Mouse (Mus musculus): ENCODE measurements around the gene Myog. TPM values are rescaled to one million over a fixed set of nuclear protein-coding genes. Genes with fewer than 3 reads are reported as not detected.

Myog gene
- polyA plus RNA-seq, 1 experiment from 2014 or later: 3.7 TPM

GRCm38 (mm10) chr1:134291555-134291954 lies 1.8 kb downstream of the Myog start:
- WGBS (ENCODE audit: insufficient replicate concordance): 75% methylated on average over 8 of the region's 8 CpGs
- H3K9ac ChIP-seq (ENCODE audit: low read depth, low read length): no peak overlapping the region
- H3K36me3 ChIP-seq (ENCODE audit: control insufficient read depth, insufficient read depth, low read length): no peaks in the 10 kb centered on the region
- H3K9me3 ChIP-seq (replicated peaks; ENCODE audit: control insufficient read depth, low read length): no peaks in the 10 kb centered on the region
- ATAC-seq (replicated peaks; ENCODE audit: insufficient number of reproducible peaks, low FRiP score, low TSS enrichment): no peak
- H3K27me3 ChIP-seq (ENCODE audit: control insufficient read depth, insufficient read depth, low read length): no peaks in the 10 kb centered on the region
- H3K4me3 ChIP-seq (ENCODE audit: low read depth, low read length): no peak overlapping the region
- no peak overlapping the region for H3K27ac ChIP-seq (ENCODE audit: low read depth, low read length)
- 0 out of 2 replicates have a peak, but pooled peaks cover 3% of the 10 kb centered on the region for H3K4me1 ChIP-seq (ENCODE audit: control insufficient read depth, insufficient read depth, low read length)
- H3K4me2 ChIP-seq: no peak overlapping the region

- Histone ChIP-seq H3K9me3 (replicated peaks; ENCODE audit: control insufficient read depth, low read length) (no peaks in the 10 kb centered on the region), H3K4me2 (no peak overlapping the region), H3K4me3 (ENCODE audit: low read depth, low read length) (no peak overlapping the region), H3K27me3 (ENCODE audit: control insufficient read depth, insufficient read depth, low read length) (no peaks in the 10 kb centered on the region), H3K9ac (ENCODE audit: low read depth, low read length) (no peak overlapping the region), H3K4me1 (ENCODE audit: control insufficient read depth, insufficient read depth, low read length) (0 out of 2 replicates have a peak, but pooled peaks cover 3% of the 10 kb centered on the region), H3K36me3 (ENCODE audit: control insufficient read depth, insufficient read depth, low read length) (no peaks in the 10 kb centered on the region), H3K27ac (ENCODE audit: low read depth, low read length) (no peak overlapping the region)
- ATAC-seq (replicated peaks; ENCODE audit: insufficient number of reproducible peaks, low FRiP score, low TSS enrichment): no peak
- WGBS (ENCODE audit: insufficient replicate concordance): 23% methylated on average over 5 of the region's 5 CpGs
Observed at GRCm38 (mm10) chr1:134292073-134292472, 2.3 kb downstream of the Myog start.

- Histone ChIP-seq H3K36me3 (ENCODE audit: control insufficient read depth, insufficient read depth, low read length) (no peaks in the 10 kb centered on the region), H3K4me2 (no peak overlapping the region), H3K27me3 (ENCODE audit: control insufficient read depth, insufficient read depth, low read length) (no peaks in the 10 kb centered on the region), H3K4me3 (ENCODE audit: low read depth, low read length) (no peak overlapping the region), H3K4me1 (ENCODE audit: control insufficient read depth, insufficient read depth, low read length) (0 out of 2 replicates have a peak, but pooled peaks cover 3% of the 10 kb centered on the region), H3K9me3 (replicated peaks; ENCODE audit: control insufficient read depth, low read length) (no peaks in the 10 kb centered on the region), H3K27ac (ENCODE audit: low read depth, low read length) (no peak overlapping the region), H3K9ac (ENCODE audit: low read depth, low read length) (no peak overlapping the region)
- ATAC-seq (replicated peaks; ENCODE audit: insufficient number of reproducible peaks, low FRiP score, low TSS enrichment): no peak
- 48% methylated on average over 9 of the region's 9 CpGs for WGBS (ENCODE audit: insufficient replicate concordance)
Observed at GRCm38 (mm10) chr1:134292601-134293000, 2.8 kb downstream of the Myog start.

- Histone ChIP-seq H3K4me2 (no peak overlapping the region), H3K9ac (ENCODE audit: low read depth, low read length) (no peak overlapping the region), H3K4me3 (ENCODE audit: low read depth, low read length) (no peak overlapping the region), H3K4me1 (ENCODE audit: control insufficient read depth, insufficient read depth, low read length) (0 out of 2 replicates have a peak, but pooled peaks cover 3% of the 10 kb centered on the region), H3K27me3 (ENCODE audit: control insufficient read depth, insufficient read depth, low read length) (peaks cover 2% of the 10 kb centered on the region), H3K9me3 (replicated peaks; ENCODE audit: control insufficient read depth, low read length) (no peaks in the 10 kb centered on the region), H3K27ac (ENCODE audit: low read depth, low read length) (no peak overlapping the region), H3K36me3 (ENCODE audit: control insufficient read depth, insufficient read depth, low read length) (no peaks in the 10 kb centered on the region)
- no peak for ATAC-seq (replicated peaks; ENCODE audit: insufficient number of reproducible peaks, low FRiP score, low TSS enrichment)
- WGBS (ENCODE audit: insufficient replicate concordance): 79% methylated on average over 7 of the region's 7 CpGs
Observed at GRCm38 (mm10) chr1:134293276-134293675, 3.5 kb downstream of the Myog start.

- no peak overlapping the region for H3K27ac ChIP-seq (ENCODE audit: low read depth, low read length)
- no peak overlapping the region for H3K4me2 ChIP-seq
- no peaks in the 10 kb centered on the region for H3K36me3 ChIP-seq (ENCODE audit: control insufficient read depth, insufficient read depth, low read length)
- H3K4me1 ChIP-seq (ENCODE audit: control insufficient read depth, insufficient read depth, low read length): peaks cover 9% of the 10 kb centered on the region; the same call in 1 of the 2 replicates
- peaks cover 6% of the 10 kb centered on the region for H3K27me3 ChIP-seq (ENCODE audit: control insufficient read depth, insufficient read depth, low read length)
- no peak for ATAC-seq (replicated peaks; ENCODE audit: insufficient number of reproducible peaks, low FRiP score, low TSS enrichment)
- H3K9me3 ChIP-seq (replicated peaks; ENCODE audit: control insufficient read depth, low read length): no peaks in the 10 kb centered on the region
- no peak overlapping the region for H3K9ac ChIP-seq (ENCODE audit: low read depth, low read length)
- H3K4me3 ChIP-seq (ENCODE audit: low read depth, low read length): no peak overlapping the region
- WGBS (ENCODE audit: insufficient replicate concordance): 73% methylated on average over 3 of the region's 3 CpGs
Observed at GRCm38 (mm10) chr1:134293738-134294604, 4.2 kb downstream of the Myog start.

GRCm38 (mm10) chr1:134297265-134297664 lies 7.5 kb downstream of the Myog start:
- Histone ChIP-seq H3K36me3 (ENCODE audit: control insufficient read depth, insufficient read depth, low read length) (no peaks in the 10 kb centered on the region), H3K4me1 (ENCODE audit: control insufficient read depth, insufficient read depth, low read length) (peaks cover 18% of the 10 kb centered on the region), H3K9me3 (replicated peaks; ENCODE audit: control insufficient read depth, low read length) (no peaks in the 10 kb centered on the region), H3K4me3 (ENCODE audit: low read depth, low read length) (no peak overlapping the region), H3K27ac (ENCODE audit: low read depth, low read length) (no peak overlapping the region), H3K27me3 (ENCODE audit: control insufficient read depth, insufficient read depth, low read length) (peaks cover 13% of the 10 kb centered on the region), H3K4me2 (no peak overlapping the region), H3K9ac (ENCODE audit: low read depth, low read length) (no peak overlapping the region)
- no peak for ATAC-seq (replicated peaks; ENCODE audit: insufficient number of reproducible peaks, low FRiP score, low TSS enrichment)
- WGBS (ENCODE audit: insufficient replicate concordance): 85% methylated on average over 8 of the region's 8 CpGs

- Histone ChIP-seq H3K4me1 (ENCODE audit: control insufficient read depth, insufficient read depth, low read length) (peaks cover 31% of the 10 kb centered on the region), H3K27ac (ENCODE audit: low read depth, low read length) (no peak overlapping the region), H3K36me3 (ENCODE audit: control insufficient read depth, insufficient read depth, low read length) (no peaks in the 10 kb centered on the region; the same call in 1 of the 2 replicates), H3K4me3 (ENCODE audit: low read depth, low read length) (peak overlapping the region; percentile 54), H3K4me2 (peak overlapping the region; percentile 87), H3K27me3 (ENCODE audit: control insufficient read depth, insufficient read depth, low read length) (peaks cover 13% of the 10 kb centered on the region), H3K9ac (ENCODE audit: low read depth, low read length) (peak overlapping the region; percentile 58), H3K9me3 (replicated peaks; ENCODE audit: control insufficient read depth, low read length) (no peaks in the 10 kb centered on the region)
- ATAC-seq (replicated peaks; ENCODE audit: insufficient number of reproducible peaks, low FRiP score, low TSS enrichment): 0 out of 2 replicates have a peak, but pooled peaks have one; percentile 15
- WGBS (ENCODE audit: insufficient replicate concordance): 5% methylated on average over 53 of the region's 59 CpGs
Observed at GRCm38 (mm10) chr1:134298636-134299411, 9.0 kb downstream of the Myog start.

- Histone ChIP-seq H3K9ac (ENCODE audit: low read depth, low read length) (peak overlapping the region; percentile 52; the same call in 1 of the 2 replicates), H3K27me3 (ENCODE audit: control insufficient read depth, insufficient read depth, low read length) (peaks cover 13% of the 10 kb centered on the region), H3K4me2 (no peak overlapping the region), H3K9me3 (replicated peaks; ENCODE audit: control insufficient read depth, low read length) (no peaks in the 10 kb centered on the region), H3K4me1 (ENCODE audit: control insufficient read depth, insufficient read depth, low read length) (peaks cover 32% of the 10 kb centered on the region), H3K36me3 (ENCODE audit: control insufficient read depth, insufficient read depth, low read length) (peaks cover 3% of the 10 kb centered on the region), H3K4me3 (ENCODE audit: low read depth, low read length) (no peak overlapping the region), H3K27ac (ENCODE audit: low read depth, low read length) (peak overlapping the region; percentile 91)
- 32% methylated on average over 8 of the region's 8 CpGs for WGBS (ENCODE audit: insufficient replicate concordance)
- 0 out of 2 replicates have a peak, but pooled peaks have one; percentile 11 for ATAC-seq (replicated peaks; ENCODE audit: insufficient number of reproducible peaks, low FRiP score, low TSS enrichment)
Observed at GRCm38 (mm10) chr1:134302568-134303238, 12.9 kb downstream of the Myog start.
